Mouse (Mus musculus): Measurements from ENCODE around the gene C4b. TPM values are rescaled to one million over a fixed set of nuclear protein-coding genes. Genes with fewer than 3 reads are reported as not detected.

C4b gene
- polyA plus RNA-seq, 1 experiment from 2014 or later = 0.25 TPM

DNA sequence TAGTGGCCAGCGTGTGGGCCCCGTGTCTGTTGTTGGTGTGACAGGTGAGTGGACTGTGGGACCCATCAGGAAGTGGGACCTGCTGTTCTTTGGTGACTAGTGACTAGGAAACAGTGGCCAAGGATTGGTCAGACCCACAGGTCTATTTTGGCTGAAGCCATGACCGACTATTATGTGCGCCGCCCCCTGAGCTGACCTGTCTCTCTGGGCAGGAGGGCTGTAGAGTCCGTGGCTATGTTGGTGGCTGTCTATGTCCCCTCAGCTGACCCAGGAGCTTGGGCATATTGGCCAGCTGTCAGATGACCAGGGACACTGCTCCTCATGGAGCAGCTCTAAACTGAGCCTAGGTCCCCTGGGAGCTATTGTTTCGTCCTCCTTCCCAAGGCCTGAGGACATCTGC lies 54.8 kb downstream of the C4b start:
- Histone ChIP-seq H3K27me3 (ENCODE audit: control insufficient read depth, insufficient read depth, low read length) (no peaks in the 10 kb centered on the region), H3K27ac (ENCODE audit: low read length) (no peak overlapping the region), H3K9ac (ENCODE audit: low read length) (no peak overlapping the region), H3K36me3 (ENCODE audit: control insufficient read depth, insufficient read depth) (no peaks in the 10 kb centered on the region), H3K4me2 (ENCODE audit: low read depth, low read length) (no peak overlapping the region), H3K9me3 (replicated peaks; ENCODE audit: control insufficient read depth, low read length) (0 out of 2 replicates have a peak, but pooled peaks cover 4% of the 10 kb centered on the region), H3K4me3 (ENCODE audit: low read length) (no peak overlapping the region), H3K4me1 (ENCODE audit: control insufficient read depth, insufficient read depth, low read length) (peaks cover 20% of the 10 kb centered on the region)
- no peak for ATAC-seq (replicated peaks; ENCODE audit: extremely low read depth, insufficient read depth, low FRiP score)
- WGBS = 88% methylated on average over 7 of the region's 7 CpGs

GRCm38 (mm10) chr17:34685120-34686110 lies 58.3 kb downstream of the C4b start:
- H3K4me2 ChIP-seq (ENCODE audit: low read depth, low read length) = no peak overlapping the region
- H3K4me3 ChIP-seq (ENCODE audit: low read length) = no peak overlapping the region
- peak; percentile 61 for ATAC-seq (replicated peaks; ENCODE audit: extremely low read depth, insufficient read depth, low FRiP score)
- H3K4me1 ChIP-seq (ENCODE audit: control insufficient read depth, insufficient read depth, low read length) = peaks cover 34% of the 10 kb centered on the region
- no peaks in the 10 kb centered on the region for H3K27me3 ChIP-seq (ENCODE audit: control insufficient read depth, insufficient read depth, low read length)
- H3K9ac ChIP-seq (ENCODE audit: low read length) = 0 out of 2 replicates have a peak overlapping the region, but pooled peaks have one; percentile 15
- 0 out of 2 replicates have a peak, but pooled peaks cover 4% of the 10 kb centered on the region for H3K9me3 ChIP-seq (replicated peaks; ENCODE audit: control insufficient read depth, low read length)
- H3K36me3 ChIP-seq (ENCODE audit: control insufficient read depth, insufficient read depth) = no peaks in the 10 kb centered on the region
- 66% methylated on average over 28 of the region's 28 CpGs for WGBS
- H3K27ac ChIP-seq (ENCODE audit: low read length) = peak overlapping the region; percentile 62

DNA sequence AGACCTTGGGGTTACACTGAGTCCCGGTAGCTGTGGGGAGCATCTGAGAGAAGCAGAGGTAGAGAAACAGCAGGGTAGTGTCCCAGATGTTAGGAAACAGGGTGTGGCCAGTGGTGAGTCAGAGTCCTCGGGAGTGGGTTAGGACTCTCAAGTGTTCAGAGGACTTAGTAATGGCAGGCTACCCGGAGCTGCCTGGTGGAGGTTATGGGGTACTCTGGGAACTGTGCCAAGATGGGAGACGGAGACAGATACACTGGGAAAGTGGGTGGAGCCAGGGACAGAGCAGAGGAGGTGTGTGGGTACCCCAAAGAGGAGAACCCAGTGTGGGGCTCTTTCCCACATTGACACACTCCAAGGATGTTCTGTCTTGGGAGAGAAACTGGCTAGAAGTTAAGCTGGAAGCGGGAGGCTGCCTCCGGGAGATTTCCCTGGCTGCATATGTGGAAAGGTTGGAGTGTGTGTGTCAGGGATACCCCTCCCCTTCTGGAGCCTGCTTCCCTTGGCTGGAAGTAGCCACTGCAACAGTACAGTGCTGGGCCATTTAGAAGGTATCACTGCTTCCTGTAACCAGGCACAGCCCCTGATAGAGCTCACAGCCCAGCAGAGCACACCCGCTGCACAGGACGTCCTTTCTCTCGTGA lies 59.3 kb downstream of the C4b start:
- 37% methylated on average over 9 of the region's 9 CpGs for WGBS
- H3K27me3 ChIP-seq (ENCODE audit: control insufficient read depth, insufficient read depth, low read length) = peaks cover 5% of the 10 kb centered on the region
- H3K9ac ChIP-seq (ENCODE audit: low read length) = no peak overlapping the region
- ATAC-seq (replicated peaks; ENCODE audit: extremely low read depth, insufficient read depth, low FRiP score) = 0 out of 2 replicates have a peak, but pooled peaks have one; percentile 35
- peak overlapping the region; percentile 62 for H3K27ac ChIP-seq (ENCODE audit: low read length)
- 0 out of 2 replicates have a peak, but pooled peaks cover 4% of the 10 kb centered on the region for H3K9me3 ChIP-seq (replicated peaks; ENCODE audit: control insufficient read depth, low read length)
- no peaks in the 10 kb centered on the region for H3K36me3 ChIP-seq (ENCODE audit: control insufficient read depth, insufficient read depth)
- no peak overlapping the region for H3K4me3 ChIP-seq (ENCODE audit: low read length)
- H3K4me1 ChIP-seq (ENCODE audit: control insufficient read depth, insufficient read depth, low read length) = peaks cover 32% of the 10 kb centered on the region
- H3K4me2 ChIP-seq (ENCODE audit: low read depth, low read length) = no peak overlapping the region

DNA sequence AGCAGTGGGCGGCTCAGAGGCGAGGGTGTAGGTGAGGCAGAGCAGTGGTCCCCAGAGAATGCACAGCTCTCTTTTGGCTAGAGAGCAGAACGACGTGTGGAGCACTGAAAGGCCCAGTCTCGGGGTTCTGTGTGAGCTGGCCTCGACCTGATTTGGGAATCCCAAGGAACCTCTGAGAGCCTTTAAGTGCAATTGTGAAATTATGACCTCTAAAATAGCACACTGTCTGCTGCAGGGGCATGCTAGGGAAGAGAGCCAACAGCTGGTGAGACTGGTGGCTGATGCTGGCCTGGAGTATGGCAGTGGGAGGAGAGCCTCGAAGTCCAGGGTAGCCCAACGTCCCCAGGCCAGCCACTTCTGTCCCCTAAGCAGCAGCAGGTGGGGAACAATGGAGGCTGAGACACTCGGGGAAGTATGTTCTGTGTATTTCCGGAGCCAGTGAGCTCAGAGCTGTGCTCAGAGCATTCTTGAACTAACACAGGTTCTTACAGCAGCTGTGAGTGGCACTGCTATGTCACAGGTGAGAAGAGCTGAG lies 59.9 kb downstream of the C4b start:
- H3K9ac ChIP-seq (ENCODE audit: low read length) = no peak overlapping the region
- 58% methylated on average over 10 of the region's 10 CpGs for WGBS
- ATAC-seq (replicated peaks; ENCODE audit: extremely low read depth, insufficient read depth, low FRiP score) = no peak
- H3K9me3 ChIP-seq (replicated peaks; ENCODE audit: control insufficient read depth, low read length) = 0 out of 2 replicates have a peak, but pooled peaks cover 4% of the 10 kb centered on the region
- no peak overlapping the region for H3K4me2 ChIP-seq (ENCODE audit: low read depth, low read length)
- peaks cover 32% of the 10 kb centered on the region for H3K4me1 ChIP-seq (ENCODE audit: control insufficient read depth, insufficient read depth, low read length)
- H3K36me3 ChIP-seq (ENCODE audit: control insufficient read depth, insufficient read depth) = no peaks in the 10 kb centered on the region
- no peak overlapping the region for H3K4me3 ChIP-seq (ENCODE audit: low read length)
- H3K27ac ChIP-seq (ENCODE audit: low read length) = no peak overlapping the region
- H3K27me3 ChIP-seq (ENCODE audit: control insufficient read depth, insufficient read depth, low read length) = peaks cover 5% of the 10 kb centered on the region

- Histone ChIP-seq H3K27me3 (ENCODE audit: control insufficient read depth, insufficient read depth, low read length) (peaks cover 8% of the 10 kb centered on the region), H3K27ac (ENCODE audit: low read length) (no peak overlapping the region), H3K4me3 (ENCODE audit: low read length) (no peak overlapping the region), H3K9ac (ENCODE audit: low read length) (no peak overlapping the region), H3K4me1 (ENCODE audit: control insufficient read depth, insufficient read depth, low read length) (peaks cover 32% of the 10 kb centered on the region), H3K9me3 (replicated peaks; ENCODE audit: control insufficient read depth, low read length) (0 out of 2 replicates have a peak, but pooled peaks cover 2% of the 10 kb centered on the region), H3K4me2 (ENCODE audit: low read depth, low read length) (no peak overlapping the region), H3K36me3 (ENCODE audit: control insufficient read depth, insufficient read depth) (no peaks in the 10 kb centered on the region)
- 74% methylated on average over 8 of the region's 8 CpGs for WGBS
- ATAC-seq (replicated peaks; ENCODE audit: extremely low read depth, insufficient read depth, low FRiP score) = no peak
These were observed 60.5 kb downstream of the C4b start for GRCm38 (mm10) chr17:34683179-34683578.

DNA sequence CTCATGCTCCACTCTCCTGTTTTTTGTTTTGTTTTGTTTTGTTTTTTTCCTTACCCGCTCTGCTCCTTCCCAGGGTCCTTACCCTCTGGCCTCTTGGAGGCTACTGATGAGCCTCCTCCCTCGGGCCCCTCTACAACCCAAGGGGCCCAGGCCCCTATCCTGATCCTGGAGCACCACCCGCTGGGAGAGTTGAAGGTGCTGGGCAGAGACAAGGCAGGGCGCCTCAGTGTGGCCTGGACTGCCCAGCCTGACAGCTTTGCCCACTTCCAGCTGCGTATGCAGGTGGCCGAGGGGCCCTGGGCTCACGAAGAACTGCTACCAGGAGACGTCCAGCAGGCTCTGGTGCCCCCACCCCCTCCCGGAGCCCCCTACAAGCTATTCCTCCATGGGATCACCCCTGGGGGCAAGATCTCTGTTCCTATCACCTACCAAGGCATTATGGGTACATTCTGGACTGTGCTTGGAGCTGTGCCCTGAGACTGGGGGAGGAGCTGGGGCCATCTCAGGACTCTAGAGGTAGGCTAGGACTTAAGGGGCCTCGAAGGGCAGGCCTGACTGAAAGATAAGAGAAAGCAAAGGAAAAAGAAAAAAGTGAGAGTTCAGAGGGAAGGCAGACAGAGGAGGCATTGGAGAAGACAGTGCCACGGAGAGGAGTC lies 61.7 kb downstream of the C4b start:
- H3K4me1 ChIP-seq (ENCODE audit: control insufficient read depth, insufficient read depth, low read length) = peaks cover 32% of the 10 kb centered on the region

DNA sequence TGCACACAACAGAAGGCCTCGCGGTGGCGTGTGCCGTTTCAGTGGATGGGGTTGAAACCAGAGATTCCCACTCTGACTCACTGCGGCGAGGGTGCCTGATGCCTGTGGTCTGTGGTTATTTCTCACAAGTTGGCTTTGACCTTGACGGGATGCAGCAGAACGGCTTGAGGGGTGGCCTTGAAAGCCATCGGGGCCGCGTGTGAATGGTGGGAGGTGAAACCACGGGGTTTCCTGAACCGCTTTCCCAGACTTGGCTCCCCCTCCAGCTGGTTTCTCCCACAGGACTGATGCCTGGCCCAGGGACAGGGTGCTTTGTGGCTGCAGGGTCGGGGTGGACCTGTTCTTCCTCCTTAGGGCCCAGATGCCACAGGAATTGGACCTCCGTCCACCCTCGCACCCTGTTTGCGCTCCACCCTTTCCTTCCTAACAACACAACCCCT lies 62.5 kb downstream of the C4b start:
- ATAC-seq (replicated peaks; ENCODE audit: extremely low read depth, insufficient read depth, low FRiP score) = no peak
- no peak overlapping the region for H3K4me3 ChIP-seq (ENCODE audit: low read length)

More for the DNA sequence above, 61.7 kb downstream of the C4b start:
- WGBS = 53% methylated on average over 11 of the region's 11 CpGs
- H3K27me3 ChIP-seq (ENCODE audit: control insufficient read depth, insufficient read depth, low read length) = peaks cover 8% of the 10 kb centered on the region
- no peak overlapping the region for H3K27ac ChIP-seq (ENCODE audit: low read length)
- H3K9ac ChIP-seq (ENCODE audit: low read length) = no peak overlapping the region; the same call in 1 of the 2 replicates
- no peak for ATAC-seq (replicated peaks; ENCODE audit: extremely low read depth, insufficient read depth, low FRiP score)
- H3K36me3 ChIP-seq (ENCODE audit: control insufficient read depth, insufficient read depth) = no peaks in the 10 kb centered on the region
- H3K4me2 ChIP-seq (ENCODE audit: low read depth, low read length) = no peak overlapping the region
- H3K9me3 ChIP-seq (replicated peaks; ENCODE audit: control insufficient read depth, low read length) = no peaks in the 10 kb centered on the region
- H3K4me3 ChIP-seq (ENCODE audit: low read length) = no peak overlapping the region

GRCm38 (mm10) chr17:34680621-34681020 lies 63.1 kb downstream of the C4b start:
- H3K4me2 ChIP-seq (ENCODE audit: low read depth, low read length) = no peak overlapping the region
- H3K9me3 ChIP-seq (replicated peaks; ENCODE audit: control insufficient read depth, low read length) = no peaks in the 10 kb centered on the region
- H3K27me3 ChIP-seq (ENCODE audit: control insufficient read depth, insufficient read depth, low read length) = peaks cover 13% of the 10 kb centered on the region
- WGBS = 82% methylated on average over 4 of the region's 4 CpGs
- no peaks in the 10 kb centered on the region for H3K36me3 ChIP-seq (ENCODE audit: control insufficient read depth, insufficient read depth)
- no peak overlapping the region for H3K9ac ChIP-seq (ENCODE audit: low read length)
- no peak overlapping the region for H3K4me3 ChIP-seq (ENCODE audit: low read length)
- H3K27ac ChIP-seq (ENCODE audit: low read length) = no peak overlapping the region
- ATAC-seq (replicated peaks; ENCODE audit: extremely low read depth, insufficient read depth, low FRiP score) = no peak
- peaks cover 32% of the 10 kb centered on the region for H3K4me1 ChIP-seq (ENCODE audit: control insufficient read depth, insufficient read depth, low read length)

More for the DNA sequence above, 62.5 kb downstream of the C4b start:
- Histone ChIP-seq H3K36me3 (ENCODE audit: control insufficient read depth, insufficient read depth) (no peaks in the 10 kb centered on the region), H3K4me2 (ENCODE audit: low read depth, low read length) (no peak overlapping the region), H3K27ac (ENCODE audit: low read length) (no peak overlapping the region), H3K4me1 (ENCODE audit: control insufficient read depth, insufficient read depth, low read length) (peaks cover 32% of the 10 kb centered on the region), H3K27me3 (ENCODE audit: control insufficient read depth, insufficient read depth, low read length) (peaks cover 13% of the 10 kb centered on the region), H3K9me3 (replicated peaks; ENCODE audit: control insufficient read depth, low read length) (no peaks in the 10 kb centered on the region), H3K9ac (ENCODE audit: low read length) (no peak overlapping the region; the same call in 1 of the 2 replicates)
- WGBS = 65% methylated on average over 17 of the region's 17 CpGs

All from heart, embryonic 16.5 days (tissue).